Mouse (Mus musculus): ENCODE measurements around the gene Pdia5.

GRCm38 (mm10) chr16:35424926-35425325 is 65.7 kb downstream of the Pdia5 start:
- TF ChIP-seq GATA1 (IDR thresholded peaks at IDR 0.05; ENCODE audit: low read length), result no peak
- TF ChIP-seq TAL1 (IDR thresholded peaks at IDR 0.05; ENCODE audit: low read length), result no peak
